Mouse (Mus musculus): ENCODE results near the gene Pold4. TPM values are rescaled to one million over a fixed set of nuclear protein-coding genes. Genes with fewer than 3 reads are reported as not detected.

The Pold4 gene
- total and polyA plus RNA-seq, 2 experiments from 2014 or later: 20.8 to 37.7 TPM

GRCm38 (mm10) chr19:4213524-4213974 lies 18.1 kb upstream of the Pold4 start:
- ATAC-seq (ENCODE audit: low FRiP score) (no peak), DNase-seq (ENCODE audit: low spot score) (no peak)
- Histone ChIP-seq H3K9ac (replicated peaks; ENCODE audit: low read length, poor library complexity, severe bottlenecking) (no peak overlapping the region), H3K27ac (ENCODE audit: low read depth, low read length) (no peak overlapping the region), H3K9me3 (ENCODE audit: low read length) (no peaks in the 10 kb centered on the region), H3K4me1 (ENCODE audit: insufficient read depth, low read length) (peaks cover 7% of the 10 kb centered on the region; the same call in 1 of the 2 replicates), H3K4me3 (ENCODE audit: low read depth, low read length) (no peak overlapping the region), H3K36me3 (ENCODE audit: insufficient read depth, low read length) (no peaks in the 10 kb centered on the region), H3K4me2 (ENCODE audit: low read depth, low read length, poor library complexity, severe bottlenecking) (peak overlapping the region; percentile 91; the same call in 1 of the 2 replicates), H3K27me3 (ENCODE audit: insufficient read depth, low read length) (peaks cover 44% of the 10 kb centered on the region)
- no peak for TF ChIP-seq CTCF (IDR thresholded peaks at IDR 0.05)
- 8% methylated on average over 9 of the region's 9 CpGs for WGBS

- H3K4me1 ChIP-seq (ENCODE audit: insufficient read depth, low read length): peaks cover 7% of the 10 kb centered on the region; the same call in 1 of the 2 replicates
- peak within 1 kb of the TSS; percentile 91 for H3K4me2 ChIP-seq (ENCODE audit: low read depth, low read length, poor library complexity, severe bottlenecking)
- ATAC-seq (ENCODE audit: low FRiP score): 0 out of 2 replicates have a peak, but pooled peaks have one; percentile 31
- DNase-seq (ENCODE audit: low spot score): no peak
- no peaks in the 10 kb centered on the region for H3K36me3 ChIP-seq (ENCODE audit: insufficient read depth, low read length)
- H3K27me3 ChIP-seq (ENCODE audit: insufficient read depth, low read length): peaks cover 44% of the 10 kb centered on the region
- no peak for TF ChIP-seq CTCF (IDR thresholded peaks at IDR 0.05)
- under 1% methylated on average over 39 of the region's 49 CpGs for WGBS
- H3K9me3 ChIP-seq (ENCODE audit: low read length): no peaks in the 10 kb centered on the region
- H3K9ac ChIP-seq (replicated peaks; ENCODE audit: low read length, poor library complexity, severe bottlenecking): peak within 1 kb of the TSS; percentile 59
- H3K27ac ChIP-seq (ENCODE audit: low read depth, low read length): no peak within 1 kb of the TSS
- H3K4me3 ChIP-seq (ENCODE audit: low read depth, low read length): peak within 1 kb of the TSS; percentile 39
These were observed 17.5 kb upstream of the Pold4 start, which contains the start of the genes Clcf1 and AC109138.7 for GRCm38 (mm10) chr19:4214071-4214770. Clcf1 (plus strand) TSS chr19:4214238. AC109138.7 (plus strand) TSS chr19:4214357.

GRCm38 (mm10) chr19:4214771-4215450 lies 16.8 kb upstream of the Pold4 start:
- H3K4me2 ChIP-seq (ENCODE audit: low read depth, low read length, poor library complexity, severe bottlenecking): peak overlapping the region; percentile 91
- peaks cover 7% of the 10 kb centered on the region; the same call in 1 of the 2 replicates for H3K4me1 ChIP-seq (ENCODE audit: insufficient read depth, low read length)
- peak overlapping the region; percentile 39 for H3K4me3 ChIP-seq (ENCODE audit: low read depth, low read length)
- 0 out of 2 replicates have a peak, but pooled peaks have one; percentile 24 for ATAC-seq (ENCODE audit: low FRiP score)
- no peaks in the 10 kb centered on the region for H3K36me3 ChIP-seq (ENCODE audit: insufficient read depth, low read length)
- no peak for DNase-seq (ENCODE audit: low spot score)
- TF ChIP-seq CTCF (IDR thresholded peaks at IDR 0.05): no peak
- H3K27ac ChIP-seq (ENCODE audit: low read depth, low read length): no peak overlapping the region
- H3K9me3 ChIP-seq (ENCODE audit: low read length): no peaks in the 10 kb centered on the region
- 0% methylated on average over 44 of the region's 81 CpGs for WGBS
- H3K9ac ChIP-seq (replicated peaks; ENCODE audit: low read length, poor library complexity, severe bottlenecking): peak overlapping the region; percentile 59
- peaks cover 44% of the 10 kb centered on the region for H3K27me3 ChIP-seq (ENCODE audit: insufficient read depth, low read length)

- 7% methylated on average over 13 of the region's 21 CpGs for WGBS
- TF ChIP-seq CTCF (IDR thresholded peaks at IDR 0.05): no peak
- H3K27ac ChIP-seq (ENCODE audit: low read depth, low read length): no peak overlapping the region
- H3K4me2 ChIP-seq (ENCODE audit: low read depth, low read length, poor library complexity, severe bottlenecking): peak overlapping the region; percentile 91
- H3K4me3 ChIP-seq (ENCODE audit: low read depth, low read length): peak overlapping the region; percentile 39
- peak overlapping the region; percentile 59 for H3K9ac ChIP-seq (replicated peaks; ENCODE audit: low read length, poor library complexity, severe bottlenecking)
- H3K4me1 ChIP-seq (ENCODE audit: insufficient read depth, low read length): peaks cover 7% of the 10 kb centered on the region; the same call in 1 of the 2 replicates
- H3K9me3 ChIP-seq (ENCODE audit: low read length): no peaks in the 10 kb centered on the region
- no peak for ATAC-seq (ENCODE audit: low FRiP score)
- no peaks in the 10 kb centered on the region for H3K36me3 ChIP-seq (ENCODE audit: insufficient read depth, low read length)
- no peak for DNase-seq (ENCODE audit: low spot score)
- H3K27me3 ChIP-seq (ENCODE audit: insufficient read depth, low read length): peaks cover 44% of the 10 kb centered on the region
These were observed 16.3 kb upstream of the Pold4 start for GRCm38 (mm10) chr19:4215451-4215840.

GRCm38 (mm10) chr19:4216041-4216685 lies 15.5 kb upstream of the Pold4 start:
- H3K27ac ChIP-seq (ENCODE audit: low read depth, low read length): no peak overlapping the region
- peak; percentile 72 for TF ChIP-seq CTCF (IDR thresholded peaks at IDR 0.05)
- no peaks in the 10 kb centered on the region for H3K36me3 ChIP-seq (ENCODE audit: insufficient read depth, low read length)
- ATAC-seq (ENCODE audit: low FRiP score): no peak
- H3K9ac ChIP-seq (replicated peaks; ENCODE audit: low read length, poor library complexity, severe bottlenecking): no peak overlapping the region
- peaks cover 44% of the 10 kb centered on the region for H3K27me3 ChIP-seq (ENCODE audit: insufficient read depth, low read length)
- peaks cover 7% of the 10 kb centered on the region; the same call in 1 of the 2 replicates for H3K4me1 ChIP-seq (ENCODE audit: insufficient read depth, low read length)
- H3K4me3 ChIP-seq (ENCODE audit: low read depth, low read length): 0 out of 2 replicates have a peak overlapping the region, but pooled peaks have one; percentile 2
- peak; percentile 65 for DNase-seq (ENCODE audit: low spot score)
- WGBS: 20% methylated on average over 14 of the region's 14 CpGs
- no peaks in the 10 kb centered on the region for H3K9me3 ChIP-seq (ENCODE audit: low read length)
- peak overlapping the region; percentile 9; the same call in 1 of the 2 replicates for H3K4me2 ChIP-seq (ENCODE audit: low read depth, low read length, poor library complexity, severe bottlenecking)

All from midbrain, postnatal 0 days (tissue).